Mouse (Mus musculus) bone marrow, adult 2 months (tissue): Measurements from ENCODE around the gene Hsf2. TPM values are rescaled to one million over a fixed set of nuclear protein-coding genes. Genes with fewer than 3 reads are reported as not detected.
"Not testable (repeated sequence)": the region's sequence is repeated elsewhere in the genome, so short reads cannot be mapped to it uniquely, and the experiment has no call there.

ENCODE experiments used
- H3K27ac ChIP-seq: fragments of 200-500 bp; 2 replicates; pipeline ENCODE4 v1.5.1; 2012; ENCODE audit warnings: low read depth, mild to moderate bottlenecking, control low read depth, inconsistent platforms, low read length; ENCODE audit not compliant: control insufficient read depth, poor library complexity, insufficient read depth
- H3K4me1 ChIP-seq: fragments of 200-500 bp; 2 replicates; pipeline ENCODE4 v1.6.1; 2011; ENCODE audit warnings: low read length; ENCODE audit not compliant: control insufficient read depth, insufficient read depth
- H3K4me3 ChIP-seq: fragments of 200-500 bp; replicated peaks from 2 replicates; pipeline ENCODE3; 2011; ENCODE audit warnings: mild to moderate bottlenecking, low read depth, low read length, control low read depth; ENCODE audit not compliant: control insufficient read depth
- CTCF ChIP-seq: fragments of 200-500 bp; IDR thresholded peaks from 2 replicates; pipeline ENCODE4 v1.5.1; 2011; ENCODE audit warnings: low read length, control low read depth; ENCODE audit not compliant: control insufficient read depth, insufficient read depth
- POLR2A ChIP-seq: fragments of 200-500 bp; IDR thresholded peaks from 2 replicates; pipeline ENCODE4 v1.6.1; 2011; ENCODE audit warnings: low read depth, mild to moderate bottlenecking, control low read depth, low read length, borderline replicate concordance; ENCODE audit not compliant: control insufficient read depth
- WGBS: fragments of 180-500 bp; shearing (Covaris S2); methylation state at CpG from one replicate; pipeline ENCODE4 v1.1.7; 2018; 5-methylcytosine and 5-hydroxymethylcytosine counted together
- polyA plus RNA-seq: library from polyadenylated mRNA; stranded (reverse); fragments of >200 nt; gene quantifications from 2 replicates; pipeline ENCODE4 v1.2.4, GENCODE M21; 2011; ENCODE audit warnings: low replicate concordance; ENCODE audit not compliant: missing spikeins, insufficient read depth, insufficient read length

Gene Hsf2
- polyA plus RNA-seq = 4.5 and 7.4 TPM in 2 replicates

GRCm38 (mm10) chr10:57485908-57486541, at the start of gene Hsf2:
Hsf2 (plus strand) TSS chr10:57486385.
- Histone ChIP-seq H3K4me1 (no peaks in the 10 kb centered on the region; the same call in 1 of the 2 replicates), H3K4me3 (peak within 1 kb of the TSS; percentile 95), H3K27ac (peak within 1 kb of the TSS; percentile 68)
- TF ChIP-seq CTCF (no peak), POLR2A (no peak)
- under 1% methylated on average over 52 of the region's 52 CpGs for WGBS

- Histone ChIP-seq H3K4me3 (no peak overlapping the region), H3K27ac (no peak overlapping the region), H3K4me1 (no peaks in the 10 kb centered on the region)
- TF ChIP-seq CTCF (no peak), POLR2A (no peak)
- 73% methylated on average over 2 of the region's 2 CpGs for WGBS
Observed at GRCm38 (mm10) chr10:57437898-57438297, 48.3 kb upstream of the Hsf2 start.

GRCm38 (mm10) chr10:57441049-57441448, 45.1 kb upstream of the Hsf2 start:
- TF ChIP-seq CTCF (no peak), POLR2A (no peak)
- Histone ChIP-seq H3K27ac (no peak overlapping the region), H3K4me3 (no peak overlapping the region), H3K4me1 (no peaks in the 10 kb centered on the region)

- H3K4me1 ChIP-seq = no peaks in the 10 kb centered on the region
- H3K27ac ChIP-seq = no peak overlapping the region
- no peak overlapping the region for H3K4me3 ChIP-seq
- 66% methylated on average over 8 of the region's 8 CpGs for WGBS
- TF ChIP-seq CTCF = no peak
- no peak for TF ChIP-seq POLR2A
Observed at GRCm38 (mm10) chr10:57444392-57444791, 41.8 kb upstream of the Hsf2 start.

DNA sequence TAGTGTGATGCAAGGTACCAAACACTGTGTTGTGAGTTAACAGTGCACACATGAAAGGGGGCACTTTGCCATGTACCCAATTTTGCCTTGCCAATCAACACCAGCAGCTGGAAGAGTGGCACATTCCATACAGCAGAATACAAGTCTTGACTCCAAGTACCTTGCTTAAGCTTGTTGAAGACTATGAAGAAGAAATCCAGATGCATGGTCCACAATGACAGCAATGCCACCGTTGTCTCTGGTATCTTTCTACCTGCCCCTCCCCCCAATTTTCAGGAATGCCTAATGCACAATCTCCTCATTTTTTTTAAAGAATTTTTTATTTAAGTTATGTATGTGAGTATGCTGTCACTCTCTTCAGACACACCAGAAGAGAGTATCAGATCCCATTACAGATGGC, 40.5 kb upstream of the Hsf2 start:
- H3K4me1 ChIP-seq = no peaks in the 10 kb centered on the region
- WGBS = 77% methylated on average over 1 of the region's 1 CpGs
- no peak overlapping the region for H3K27ac ChIP-seq
- TF ChIP-seq POLR2A (no peak), CTCF (no peak)
- H3K4me3 ChIP-seq = no peak overlapping the region

DNA sequence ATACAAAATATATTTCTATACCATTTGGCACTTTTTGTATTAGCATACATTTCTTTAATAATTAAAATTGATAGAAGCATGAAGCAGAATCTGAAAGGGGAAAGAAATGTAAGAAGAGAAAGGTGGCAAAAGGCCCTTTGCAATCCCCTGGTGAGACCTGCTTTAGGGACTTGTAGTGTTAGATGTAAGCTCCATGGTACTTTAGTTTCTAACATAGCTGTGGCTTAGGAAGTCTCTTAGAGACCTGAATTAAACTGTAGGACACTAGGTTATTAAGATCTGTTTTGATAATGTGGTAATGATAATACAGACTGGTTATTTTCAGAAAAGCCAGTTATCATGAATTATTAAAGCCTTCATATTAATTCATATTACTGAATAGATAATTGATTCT, 38.5 kb upstream of the Hsf2 start:
- no peak overlapping the region for H3K27ac ChIP-seq
- H3K4me1 ChIP-seq = no peaks in the 10 kb centered on the region
- TF ChIP-seq POLR2A = no peak
- H3K4me3 ChIP-seq = no peak overlapping the region

DNA sequence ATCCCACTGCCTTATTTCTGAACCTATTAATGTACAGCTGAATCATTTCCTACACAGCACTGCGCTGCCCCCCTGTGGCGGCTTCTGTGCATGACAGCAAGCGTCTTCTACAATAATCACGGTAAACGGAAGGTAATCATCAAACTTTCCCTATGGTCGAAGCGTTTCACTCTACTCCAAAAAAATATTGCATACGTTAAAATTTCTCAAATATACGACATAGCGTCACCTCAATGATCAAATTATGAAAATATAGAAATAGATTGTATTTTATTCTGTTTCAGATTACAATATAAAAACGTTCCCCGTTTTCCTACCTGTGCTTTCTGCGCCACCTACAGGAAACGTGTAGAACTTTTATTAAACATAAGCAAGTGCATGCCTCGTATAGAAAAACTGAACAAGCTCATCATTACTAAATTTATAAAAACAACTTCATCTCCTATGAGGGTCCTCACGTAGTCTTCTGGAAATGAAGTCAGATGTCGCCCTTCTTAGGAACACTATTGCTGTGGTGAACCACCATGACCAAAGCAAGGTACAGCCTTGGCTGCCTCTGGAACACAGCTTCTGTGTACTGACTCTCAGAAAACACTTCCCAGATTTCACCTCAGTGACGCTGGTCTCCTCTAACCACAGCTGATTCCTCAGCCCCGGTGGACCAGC, 38.0 kb upstream of the Hsf2 start:
- 6% methylated on average over 19 of the region's 19 CpGs for WGBS
- Histone ChIP-seq H3K4me1 (no peaks in the 10 kb centered on the region), H3K4me3 (no peak overlapping the region), H3K27ac (no peak overlapping the region)
- TF ChIP-seq POLR2A = no peak
- peak; percentile 74 for TF ChIP-seq CTCF

GRCm38 (mm10) chr10:57463298-57463697, 22.9 kb upstream of the Hsf2 start:
- not testable (repeated sequence) for H3K27ac ChIP-seq, H3K4me1 ChIP-seq, H3K4me3 ChIP-seq
- 15% methylated on average over 10 of the region's 10 CpGs for WGBS
- TF ChIP-seq CTCF = peak; percentile 69

- TF ChIP-seq POLR2A = no peak
- TF ChIP-seq CTCF = no peak
- no peaks in the 10 kb centered on the region for H3K4me1 ChIP-seq
- no peak overlapping the region for H3K27ac ChIP-seq
- no peak overlapping the region for H3K4me3 ChIP-seq
Observed at GRCm38 (mm10) chr10:57465768-57466167, 20.4 kb upstream of the Hsf2 start.
